Mouse (Mus musculus) large intestine, adult 2 months (tissue): ENCODE data around the gene Pidd1. TPM values are rescaled to one million over a fixed set of nuclear protein-coding genes. Genes with fewer than 3 reads are reported as not detected.

ENCODE experiments used
- DNase-seq: peaks from one replicate; pipeline ENCODE4 v3.0.0-alpha.2; 2012; ENCODE audit warnings: low read depth, low spot score
- WGBS: fragments of 180-500 bp; shearing (Covaris S2); methylation state at CpG from one replicate; pipeline ENCODE4 v1.1.7; 2018; 5-methylcytosine and 5-hydroxymethylcytosine counted together
- polyA plus RNA-seq: library from polyadenylated mRNA; depleted of rRNA; stranded (reverse); fragments of >200 nt; gene quantifications from 2 replicates; pipeline ENCODE4 v1.2.3, GENCODE M21; 2012; rRNA removed

Pidd1 gene
- polyA plus RNA-seq, 1 experiment = 13.0 TPM

DNA sequence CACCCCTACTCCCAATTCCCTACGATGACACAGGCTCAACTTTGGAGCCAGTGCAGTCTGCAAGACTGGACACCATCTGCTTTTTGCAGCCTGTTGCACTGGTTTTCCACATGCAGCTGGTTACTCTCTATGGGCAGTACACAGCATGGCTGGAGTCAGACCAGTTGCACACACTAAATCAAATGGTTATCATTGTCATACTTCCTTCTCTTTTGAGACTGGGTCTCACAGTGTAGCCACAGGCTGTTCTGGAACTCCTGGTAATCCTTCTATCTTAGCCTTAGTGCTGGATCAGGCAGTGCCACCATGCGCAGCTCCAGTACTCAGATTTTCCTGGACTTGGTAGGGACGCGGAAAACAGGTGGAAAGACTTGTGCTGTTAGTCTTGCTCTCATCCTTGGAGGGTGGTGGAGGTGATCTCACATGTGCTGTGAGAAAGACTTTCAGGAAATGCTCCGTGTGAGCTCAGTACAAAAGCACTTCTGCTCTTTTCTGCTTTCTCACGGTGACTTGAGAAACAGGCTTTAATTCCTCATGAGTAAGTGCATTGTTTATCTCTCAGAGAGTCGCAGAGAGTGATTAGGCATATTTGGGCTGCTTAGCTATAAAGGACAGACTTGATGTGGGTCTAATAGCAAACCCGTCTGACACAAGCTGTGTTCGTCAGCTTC lies 51.1 kb downstream of the Pidd1 start:
- no peak for DNase-seq
- WGBS = 7% methylated on average over 9 of the region's 9 CpGs

DNA sequence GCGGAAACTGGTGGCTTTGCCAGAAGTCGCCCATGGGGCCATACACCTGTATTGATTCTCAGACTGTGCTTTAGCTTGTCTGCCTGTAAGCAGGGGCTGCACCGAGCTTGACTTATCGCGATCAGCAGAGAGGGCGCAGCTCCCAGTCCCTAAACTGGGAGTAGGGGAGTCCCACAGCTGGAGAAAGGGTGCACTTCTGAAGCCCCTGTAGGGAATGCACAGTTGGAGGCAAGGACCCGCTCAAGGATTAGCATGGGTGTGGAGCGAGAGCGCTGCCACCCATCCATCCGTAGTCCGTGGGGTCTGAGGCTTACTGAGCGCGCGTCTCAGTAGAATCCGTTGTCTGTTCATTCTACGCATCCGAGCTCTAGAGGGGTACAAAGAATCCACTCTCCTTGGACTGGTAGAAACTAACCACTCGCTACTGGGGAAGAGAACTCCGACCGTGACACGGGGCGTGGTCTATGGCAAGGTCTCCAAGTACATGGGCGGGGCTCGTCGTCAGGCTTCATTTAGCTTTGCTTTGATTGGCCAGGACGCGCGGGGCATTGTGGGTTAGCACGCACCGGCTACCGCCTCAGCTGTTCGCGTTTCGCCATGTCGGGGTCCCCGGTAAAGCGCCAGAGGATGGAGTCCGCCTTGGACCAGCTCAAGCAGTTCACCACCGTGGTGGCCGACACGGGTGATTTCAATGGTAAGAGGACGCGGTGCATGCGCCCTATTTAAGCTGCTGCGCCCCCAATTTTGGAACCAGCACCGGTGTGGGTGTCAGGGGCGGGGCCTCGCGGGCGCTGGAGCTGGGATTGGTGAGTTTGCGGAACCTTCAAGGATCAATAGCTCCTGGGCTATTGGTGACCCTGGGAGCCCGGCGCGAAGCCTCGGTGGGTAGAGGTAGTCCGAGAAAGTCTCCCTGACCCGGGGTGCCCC lies 51.9 kb downstream of the Pidd1 start, which contains the start of gene Taldo1:
Taldo1 (plus strand) TSS at position 575 of the 927 bp plus-strand sequence.
- WGBS = under 1% methylated on average over 57 of the region's 57 CpGs
- DNase-seq = peak; percentile 96

DNA sequence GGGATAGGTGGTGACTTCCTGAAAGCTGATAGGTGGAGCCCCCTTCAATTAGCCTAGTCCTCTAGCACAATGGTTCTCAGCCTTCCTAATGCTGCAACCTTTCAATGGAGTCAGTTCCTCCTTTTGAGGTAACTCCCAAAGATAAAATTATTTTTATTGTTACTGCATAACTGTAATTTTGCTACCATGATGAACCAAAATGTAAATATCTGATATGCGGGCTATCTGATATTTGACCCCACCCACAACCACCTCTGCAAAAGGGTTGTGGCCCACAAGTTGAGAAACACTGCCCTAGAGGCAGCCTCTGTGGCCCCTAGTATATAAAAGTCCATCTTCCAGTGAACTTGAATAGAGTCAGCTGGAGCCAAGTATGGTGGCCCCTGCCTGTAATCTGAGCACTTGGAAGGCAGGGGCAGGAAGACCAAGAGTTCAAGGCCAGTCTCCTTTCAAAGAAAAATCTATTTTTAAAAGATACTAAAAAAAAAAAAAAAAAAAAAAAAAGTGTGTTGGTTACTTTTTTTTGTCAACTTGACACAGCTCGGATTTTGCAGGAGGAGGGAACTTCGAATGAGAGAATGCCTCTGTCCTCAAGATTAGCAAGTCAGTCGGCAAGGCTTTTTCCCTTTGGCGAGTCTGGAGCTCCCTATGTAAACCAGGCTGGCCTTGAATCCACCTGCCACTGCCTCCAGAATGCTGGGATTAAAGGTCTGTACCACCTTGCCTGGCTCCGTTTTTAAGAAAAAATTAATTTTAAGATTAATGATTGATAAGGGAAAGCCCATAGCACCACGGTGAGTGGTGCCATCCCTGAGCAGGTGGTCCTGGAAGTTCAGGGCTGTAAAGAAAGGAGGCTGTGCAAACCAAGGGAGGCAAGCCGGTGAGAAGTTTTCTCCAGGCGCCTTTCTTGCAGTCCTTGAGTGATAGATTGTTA lies 53.2 kb downstream of the Pidd1 start:
- no peak for DNase-seq
- WGBS = 23% methylated on average over 9 of the region's 9 CpGs

DNA sequence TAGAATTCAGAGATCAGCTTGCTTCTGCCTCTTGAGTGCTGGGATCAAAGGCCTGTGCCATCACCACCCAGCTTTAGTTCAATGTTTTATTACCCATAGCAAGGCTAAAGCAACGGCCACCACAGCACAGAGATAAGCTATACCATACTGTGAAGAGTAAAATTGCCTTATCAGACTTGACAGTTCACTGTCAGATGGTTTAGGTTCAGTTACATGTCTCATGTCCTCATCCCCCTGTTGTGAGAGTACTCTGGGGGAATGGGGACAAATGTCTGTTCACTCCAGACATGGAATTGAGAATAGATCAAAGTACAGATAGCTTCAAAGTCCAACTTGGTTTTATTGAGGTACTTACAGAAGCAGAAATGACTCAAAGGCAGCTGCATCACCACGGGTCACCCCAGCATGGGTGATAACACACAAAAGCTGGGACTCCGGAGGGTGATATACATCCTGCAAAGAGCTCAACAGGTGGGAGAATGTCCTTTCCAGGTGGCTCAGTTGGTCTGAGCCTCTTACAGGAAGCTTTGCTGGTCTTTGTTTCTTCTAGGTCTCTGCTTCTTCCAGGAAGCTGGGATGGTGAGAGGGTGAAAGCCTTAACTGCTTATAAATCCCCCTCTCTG lies 55.2 kb downstream of the Pidd1 start:
- no peak for DNase-seq
- WGBS = 26% methylated on average over 3 of the region's 3 CpGs

Other genes starting within 250 kb of the Pidd1 start
- 5.4 and 7.2 TPM in 2 replicates for gene Lrrc56, start 249.9 kb downstream of the Pidd1 start, polyA plus RNA-seq
- 7.2 and 9.4 TPM in 2 replicates for gene Lmntd2, start 229.9 kb downstream of the Pidd1 start, polyA plus RNA-seq
- gene Rassf7, start 228.2 kb downstream of the Pidd1 start, polyA plus RNA-seq = 143 and 153 TPM in 2 replicates
- 23.1 and 24.7 TPM in 2 replicates for gene Phrf1, start 215.2 kb downstream of the Pidd1 start, polyA plus RNA-seq
- 159 and 210 TPM in 2 replicates for gene Irf7, start 177.5 kb downstream of the Pidd1 start, polyA plus RNA-seq
- gene Cdhr5, start 167.2 kb downstream of the Pidd1 start, polyA plus RNA-seq = 611 and 677 TPM in 2 replicates
- gene Sct, start 164.9 kb downstream of the Pidd1 start, polyA plus RNA-seq = 226 and 321 TPM in 2 replicates
- 0.08 and 0.21 TPM in 2 replicates for gene Drd4, start 152.0 kb downstream of the Pidd1 start, polyA plus RNA-seq
- gene Deaf1, start 116.3 kb downstream of the Pidd1 start, polyA plus RNA-seq = 17.5 and 19.9 TPM in 2 replicates
- gene Tmem80, start 116.3 kb downstream of the Pidd1 start, polyA plus RNA-seq = 33.3 and 37.2 TPM in 2 replicates
- 314 and 414 TPM in 2 replicates for gene Eps8l2, start 105.1 kb downstream of the Pidd1 start, polyA plus RNA-seq
- 554 and 560 TPM in 2 replicates for gene Taldo1, start 51.8 kb downstream of the Pidd1 start, polyA plus RNA-seq
- gene Gatd1, start 29.9 kb downstream of the Pidd1 start, polyA plus RNA-seq = 54.0 and 56.7 TPM in 2 replicates
- 2.0 and 2.9 TPM in 2 replicates for gene Cend1, start 14.5 kb downstream of the Pidd1 start, polyA plus RNA-seq
- 214 and 297 TPM in 2 replicates for gene Slc25a22, start 6.1 kb downstream of the Pidd1 start, polyA plus RNA-seq
- 642 and 693 TPM in 2 replicates for gene Rplp2, start 3.3 kb upstream of the Pidd1 start, polyA plus RNA-seq
- gene Pnpla2, start 11.2 kb upstream of the Pidd1 start, polyA plus RNA-seq = 185 and 198 TPM in 2 replicates
- gene Cracr2b, start 17.1 kb upstream of the Pidd1 start, polyA plus RNA-seq = 38.6 and 41.4 TPM in 2 replicates
- gene Cd151, start 23.4 kb upstream of the Pidd1 start, polyA plus RNA-seq = 255 and 294 TPM in 2 replicates
- gene Polr2l, start 31.1 kb upstream of the Pidd1 start, polyA plus RNA-seq = 40.0 and 43.9 TPM in 2 replicates
- gene Tspan4, start 31.2 kb upstream of the Pidd1 start, polyA plus RNA-seq = 19.5 and 21.6 TPM in 2 replicates
- 31.5 and 37.0 TPM in 2 replicates for gene Chid1, start 95.8 kb upstream of the Pidd1 start, polyA plus RNA-seq
- 66.6 and 81.1 TPM in 2 replicates for gene Ap2a2, start 118.1 kb upstream of the Pidd1 start, polyA plus RNA-seq
- 0.05 and 0.12 TPM in 2 replicates for gene Muc6, start 211.3 kb upstream of the Pidd1 start, polyA plus RNA-seq
- 2,371 and 2,442 TPM in 2 replicates for gene Muc2, start 246.3 kb upstream of the Pidd1 start, polyA plus RNA-seq